Mouse (Mus musculus) Patski (cell line): ENCODE measurements around the gene Ifna15. TPM values are rescaled to one million over a fixed set of nuclear protein-coding genes. Genes with fewer than 3 reads are reported as not detected.

ENCODE experiments used
- ATAC-seq: fragments of 100-300 bp; one replicate; pipeline ENCODE4 v1.8.0; 2021
- CTCF ChIA-PET: fragments of 350-600 bp; sonication (Branson Sonifier 250); formaldehyde crosslinking; loops from one replicate; lab custom pipeline; 2022; ENCODE audit warnings: inconsistent platforms; lab: Charles Lee
- POLR2A ChIA-PET: fragments of 350-600 bp; sonication (Branson Sonifier 250); formaldehyde crosslinking; loops from one replicate; lab custom pipeline; 2022; ENCODE audit warnings: antibody characterized with exemption, inconsistent platforms; lab: Charles Lee
- DNase-seq: peaks from one replicate; pipeline ENCODE4 v3.0.0-alpha.2; 2011; ENCODE audit warnings: low read depth, low spot score
- H3K27me3 ChIP-seq: fragments of 371-371 bp; one replicate; pipeline ENCODE4 v1.5.1; 2021
- CTCF ChIP-seq: fragments of 100-300 bp; IDR thresholded peaks from one replicate; pipeline ENCODE4 v1.5.1; 2021
- in situ Hi-C: fragments of 300-500 bp; cut with MboI; formaldehyde crosslinking; loops from 3 replicates; pipeline ENCODE4 v1.11.1; 2018; ENCODE audit warnings: low pct_unique_long_range_greater_than_20kb, mixed read lengths
- polyA plus RNA-seq: library from polyadenylated mRNA; unstranded; gene quantifications from one replicate; pipeline ENCODE4 v1.2.3, GENCODE M21; 2021

Gene Ifna15
- polyA plus RNA-seq, 1 experiment from 2014 or later: not detected

GRCm38 (mm10) chr4:88515711-88516211 is 42.3 kb downstream of the Ifna15 start:
- no peak for TF ChIP-seq CTCF
- POLR2A ChIA-PET: no interaction called here

DNA sequence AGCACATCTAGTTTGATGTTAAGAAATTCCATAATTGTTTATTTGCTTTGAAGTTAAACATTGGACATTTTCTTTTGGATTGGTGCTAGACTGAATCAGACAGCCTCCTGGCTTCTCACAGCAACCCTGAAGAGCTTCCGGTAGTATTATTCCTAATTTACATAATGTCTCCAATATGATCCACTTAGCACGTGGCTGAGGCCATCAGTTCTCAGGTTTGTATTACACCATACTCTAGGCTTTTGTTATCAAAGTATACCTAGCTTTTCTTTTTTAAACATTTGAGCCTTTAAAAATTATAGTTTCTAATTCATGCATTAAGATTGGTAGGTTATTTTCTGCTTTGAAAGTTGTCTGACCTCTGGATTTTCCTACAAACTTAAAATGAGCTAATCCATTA is 42.8 kb downstream of the Ifna15 start:
- DNase-seq (no peak), ATAC-seq (peak; percentile 46)
- in situ Hi-C loops: no loop called here
- TF ChIP-seq CTCF: no peak
- ChIA-PET POLR2A (no interaction called here), CTCF (interaction anchor here (0.9 to 2.2 kb wide), 6 partner anchors 8 to 119 kb away, joined by 3 to 9 read pairs (median 3); partner anchors contain the start of gene Ifnb1)
- no peaks in the 10 kb centered on the region for H3K27me3 ChIP-seq

More at GRCm38 (mm10) chr4:88515711-88516211, 42.3 kb downstream of the Ifna15 start:
- CTCF ChIA-PET: interaction anchor here (0.9 to 2.2 kb wide), 6 partner anchors 7 to 119 kb away, joined by 3 to 9 read pairs (median 3); partner anchors contain the start of gene Ifnb1
- ATAC-seq (peak; percentile 95), DNase-seq (peak; percentile 84)
- no peaks in the 10 kb centered on the region for H3K27me3 ChIP-seq
- in situ Hi-C loops: no loop called here

DNA sequence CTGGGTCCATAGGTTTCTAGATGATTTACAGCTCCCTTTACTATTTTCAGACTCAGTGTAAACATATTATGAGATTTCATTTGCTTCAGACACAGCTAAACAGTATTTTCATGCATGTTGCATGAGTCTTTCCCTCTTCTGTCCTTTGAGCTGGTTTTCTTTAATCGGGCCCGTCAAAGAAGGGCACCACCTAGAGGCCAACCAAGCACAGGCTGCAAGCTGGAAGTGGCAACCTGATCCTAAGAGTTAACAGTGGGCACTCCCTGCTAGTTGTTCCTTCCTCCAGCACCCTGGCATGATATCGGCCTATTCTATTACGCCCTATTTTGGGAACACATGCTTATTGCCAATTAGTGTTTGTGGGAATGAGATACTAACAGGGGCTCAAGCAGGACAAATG is 43.6 kb downstream of the Ifna15 start:
- ChIA-PET POLR2A (no interaction called here), CTCF (interaction anchor here (0.6 to 2.2 kb wide), 17 partner anchors 9 to 157 kb away, joined by 3 to 9 read pairs (median 4); partner anchors contain the start of gene Ifnb1)
- H3K27me3 ChIP-seq: no peaks in the 10 kb centered on the region
- in situ Hi-C loops: no loop called here
- ATAC-seq: peak; percentile 33
- TF ChIP-seq CTCF: peak; percentile 89
- DNase-seq: no peak

DNA sequence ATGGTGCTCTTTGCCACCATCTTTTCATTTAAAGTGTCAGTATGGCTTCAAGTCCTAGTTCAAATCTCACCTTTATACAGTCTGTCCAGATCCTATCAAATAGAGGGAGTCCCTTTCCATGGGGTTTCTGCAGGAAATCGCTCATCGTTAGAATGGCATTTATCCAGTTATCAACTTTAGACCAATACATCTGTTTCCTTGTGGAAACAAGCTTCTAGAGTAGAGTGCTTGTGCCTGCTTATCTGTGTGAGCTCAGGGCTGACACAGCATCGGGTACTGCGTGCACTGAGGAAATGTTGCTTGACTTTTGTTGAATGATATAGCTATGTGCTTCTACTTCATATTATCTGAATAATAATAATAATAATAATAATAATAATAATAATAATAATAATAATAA is 44.3 kb downstream of the Ifna15 start:
- no peak for DNase-seq
- no peaks in the 10 kb centered on the region for H3K27me3 ChIP-seq
- no peak for ATAC-seq
- POLR2A ChIA-PET: no interaction called here
- CTCF ChIA-PET: interaction anchor here (0.6 to 2.2 kb wide), 17 partner anchors 9 to 156 kb away, joined by 3 to 9 read pairs (median 4); partner anchors contain the start of gene Ifnb1
- in situ Hi-C loops: no loop called here
- TF ChIP-seq CTCF: no peak

Other genes with a start within 250 kb of the Ifna15 start
- gene Hacd4, start 119.3 kb downstream of the Ifna15 start, polyA plus RNA-seq: 22.9 TPM
- not detected for gene Ifnb1, start 35.5 kb downstream of the Ifna15 start, polyA plus RNA-seq
- not detected for gene Ifna14, start 13.6 kb upstream of the Ifna15 start, polyA plus RNA-seq
- gene Ifna9, start 34.1 kb upstream of the Ifna15 start, polyA plus RNA-seq: not detected
- gene Ifna12, start 45.1 kb upstream of the Ifna15 start, polyA plus RNA-seq: not detected
- not detected for gene C87499, start 76.2 kb upstream of the Ifna15 start, polyA plus RNA-seq
- gene Ifna13, start 86.2 kb upstream of the Ifna15 start, polyA plus RNA-seq: not detected
- not detected for gene Ifna16, start 118.7 kb upstream of the Ifna15 start, polyA plus RNA-seq
- gene Ifna2, start 125.7 kb upstream of the Ifna15 start, polyA plus RNA-seq: not detected
- not detected for gene Ifnab, start 133.1 kb upstream of the Ifna15 start, polyA plus RNA-seq
- 1.3 TPM for gene Gm26566, start 163.6 kb upstream of the Ifna15 start, polyA plus RNA-seq
- 18.2 TPM for gene Klhl9, start 164.2 kb upstream of the Ifna15 start, polyA plus RNA-seq
- not detected for gene Gm13271, start 196.6 kb upstream of the Ifna15 start, polyA plus RNA-seq
- not detected for gene Gm13283, start 201.9 kb upstream of the Ifna15 start, polyA plus RNA-seq
- gene Gm13290, start 215.6 kb upstream of the Ifna15 start, polyA plus RNA-seq: 2.7 TPM
- gene Gm13289, start 218.7 kb upstream of the Ifna15 start, polyA plus RNA-seq: not detected
- gene Gm13272, start 221.6 kb upstream of the Ifna15 start, polyA plus RNA-seq: not detected
- not detected for gene Ifnz, start 223.9 kb upstream of the Ifna15 start, polyA plus RNA-seq
- gene Gm13276, start 227.5 kb upstream of the Ifna15 start, polyA plus RNA-seq: 2.4 TPM
- not detected for gene Gm13277, start 230.4 kb upstream of the Ifna15 start, polyA plus RNA-seq
- not detected for gene Gm13278, start 233.3 kb upstream of the Ifna15 start, polyA plus RNA-seq
- gene Gm13275, start 236.2 kb upstream of the Ifna15 start, polyA plus RNA-seq: not detected
- gene Gm13279, start 239.2 kb upstream of the Ifna15 start, polyA plus RNA-seq: not detected
- 1.1 TPM for gene Gm13285, start 241.4 kb upstream of the Ifna15 start, polyA plus RNA-seq
- gene Gm13287, start 245.0 kb upstream of the Ifna15 start, polyA plus RNA-seq: 2.1 TPM
- 0.22 TPM for gene Gm13288, start 247.3 kb upstream of the Ifna15 start, polyA plus RNA-seq